Mouse (Mus musculus): Measurements from ENCODE around the gene Mageb4.
"Not testable (repeated sequence)": the region's sequence is repeated elsewhere in the genome, so short reads cannot be mapped to it uniquely, and the experiment has no call there.

The Mageb4 gene

DNA sequence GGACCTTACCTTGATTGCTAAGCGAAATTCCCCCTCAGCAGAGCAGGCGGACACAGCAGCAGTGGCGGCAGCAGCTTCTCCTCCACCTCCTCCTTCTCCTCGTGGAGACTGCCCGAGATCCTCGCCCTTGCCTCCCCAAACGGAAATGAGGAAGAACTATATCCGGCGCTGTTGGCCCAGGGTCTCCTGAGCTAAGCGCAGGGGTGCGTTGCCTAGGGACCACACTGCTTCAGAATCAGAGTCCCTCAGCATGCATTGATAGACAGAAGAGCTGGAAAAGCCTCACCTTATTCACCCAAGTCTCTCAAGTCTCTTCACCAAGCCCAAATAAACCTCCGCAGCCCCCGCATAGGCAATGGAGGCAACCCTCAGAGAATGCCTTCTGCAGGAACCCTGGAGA, at the start of gene Mageb4:
Mageb4 (minus strand) TSS at position 101 of the 400 bp plus-strand sequence.
- H3K4me1 ChIP-seq (replicated peaks; ENCODE audit: low read depth, low read length); H3K9me3 ChIP-seq (ENCODE audit: low read length); H3K4me3 ChIP-seq (replicated peaks; ENCODE audit: low read length): not testable (repeated sequence)

DNA sequence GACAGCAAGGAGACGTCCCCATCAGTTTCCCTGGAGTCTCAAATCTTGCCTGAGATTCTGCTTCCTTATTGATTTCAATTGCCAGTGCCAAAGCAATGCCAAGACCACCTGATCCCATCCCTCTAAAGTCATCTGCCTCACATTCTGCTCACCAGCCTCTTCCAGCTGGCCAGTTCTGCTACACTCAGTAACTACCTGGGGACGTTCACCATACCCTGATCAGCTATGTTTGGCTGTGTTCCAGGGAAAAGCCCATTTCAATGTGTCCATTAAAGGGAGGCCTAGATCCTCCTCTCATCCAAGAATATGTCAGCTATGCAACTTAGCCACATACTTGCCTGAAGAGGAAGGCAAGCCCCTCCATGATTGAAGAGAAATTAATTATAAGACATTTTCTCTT, 20.3 kb downstream of the Mageb4 start:
- H3K4me1 ChIP-seq (replicated peaks; ENCODE audit: low read depth, low read length); H3K27me3 ChIP-seq (ENCODE audit: insufficient read depth, low read length); H3K4me3 ChIP-seq (replicated peaks; ENCODE audit: low read length); H3K9me3 ChIP-seq (ENCODE audit: low read length); H3K36me3 ChIP-seq (ENCODE audit: insufficient read depth, low read length): not testable (repeated sequence)

More for the DNA sequence above, at the start of gene Mageb4:
- H3K27me3 ChIP-seq (ENCODE audit: insufficient read depth, low read length); H3K36me3 ChIP-seq (ENCODE audit: insufficient read depth, low read length): not testable (repeated sequence)

DNA sequence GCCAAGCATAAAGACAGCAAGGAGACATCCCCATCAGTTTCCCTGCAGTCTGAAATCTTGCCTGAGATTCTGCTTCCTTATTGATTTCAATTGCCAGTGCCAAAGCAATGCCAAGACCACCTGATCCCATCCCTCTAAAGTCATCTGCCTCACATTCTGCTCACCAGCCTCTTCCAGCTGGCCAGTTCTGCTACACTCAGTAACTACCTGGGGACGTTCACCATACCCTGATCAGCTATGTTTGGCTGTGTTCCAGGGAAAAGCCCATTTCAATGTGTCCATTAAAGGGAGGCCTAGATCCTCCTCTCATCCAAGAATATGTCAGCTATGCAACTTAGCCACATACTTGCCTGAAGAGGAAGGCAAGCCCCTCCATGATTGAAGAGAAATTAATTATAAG, 58.9 kb downstream of the Mageb4 start:
- not testable (repeated sequence) for H3K9me3 ChIP-seq (ENCODE audit: low read length); H3K4me1 ChIP-seq (replicated peaks; ENCODE audit: low read depth, low read length); H3K27me3 ChIP-seq (ENCODE audit: insufficient read depth, low read length); H3K4me3 ChIP-seq (replicated peaks; ENCODE audit: low read length); H3K36me3 ChIP-seq (ENCODE audit: insufficient read depth, low read length)

DNA sequence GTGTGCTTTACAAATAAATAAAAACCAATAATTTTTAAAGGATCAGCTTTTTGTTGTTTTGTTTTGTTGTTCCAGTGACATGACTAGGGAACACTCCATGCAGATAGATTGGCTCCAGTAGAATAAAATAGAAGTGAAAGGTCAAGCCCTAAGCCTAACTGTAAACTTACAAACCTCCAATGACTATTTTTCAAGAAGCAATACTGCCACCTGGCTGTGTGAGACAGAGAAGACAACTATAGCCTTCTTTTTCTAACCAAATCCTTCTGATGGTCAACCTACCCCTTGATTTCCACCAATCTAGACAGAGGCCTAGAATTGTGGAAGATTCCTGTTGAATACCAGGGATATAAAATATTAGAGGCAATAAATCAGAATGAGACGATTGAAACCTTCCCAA, 67.6 kb downstream of the Mageb4 start:
- Histone ChIP-seq H3K4me1 (replicated peaks; ENCODE audit: low read depth, low read length) (no peaks in the 10 kb centered on the region), H3K27me3 (ENCODE audit: insufficient read depth, low read length) (no peaks in the 10 kb centered on the region), H3K4me3 (replicated peaks; ENCODE audit: low read length) (no peak overlapping the region), H3K36me3 (ENCODE audit: insufficient read depth, low read length) (no peaks in the 10 kb centered on the region), H3K9me3 (ENCODE audit: low read length) (no peaks in the 10 kb centered on the region)
- TF ChIP-seq NANOG (IDR thresholded peaks at IDR 0.05; ENCODE audit: borderline replicate concordance, low read length): no peak
- TF ChIP-seq CTCF (conservative IDR thresholded peaks at IDR 0.05; ENCODE audit: low read length): no peak
- TF ChIP-seq POU5F1 (IDR thresholded peaks at IDR 0.05; ENCODE audit: borderline replicate concordance, low read length): no peak

All from E14TG2a.4 (cell line).